Mouse (Mus musculus): ENCODE results near the gene Tex22. TPM values are rescaled to one million over a fixed set of nuclear protein-coding genes. Genes with fewer than 3 reads are reported as not detected.

The Tex22 gene
- polyA plus RNA-seq, 1 experiment from 2014 or later = not detected

GRCm38 (mm10) chr12:113063700-113064099 lies 10.6 kb upstream of the Tex22 start:
- H3K4me2 ChIP-seq (replicated peaks) = no peak overlapping the region
- no peak overlapping the region for H3K9ac ChIP-seq (replicated peaks)
- H3K9me3 ChIP-seq = no peaks in the 10 kb centered on the region
- H3K4me3 ChIP-seq = no peak overlapping the region
- H3K4me1 ChIP-seq = no peaks in the 10 kb centered on the region
- peaks cover 83% of the 10 kb centered on the region for H3K36me3 ChIP-seq
- no peak overlapping the region for H3K27ac ChIP-seq (replicated peaks)
- no peaks in the 10 kb centered on the region for H3K27me3 ChIP-seq
- WGBS = 96% methylated on average over 7 of the region's 7 CpGs
- ATAC-seq (ENCODE audit: low FRiP score, low read depth) = no peak

GRCm38 (mm10) chr12:113068002-113068401 lies 6.3 kb upstream of the Tex22 start:
- no peaks in the 10 kb centered on the region for H3K4me1 ChIP-seq
- H3K9ac ChIP-seq (replicated peaks) = no peak overlapping the region
- no peak for ATAC-seq (ENCODE audit: low FRiP score, low read depth)
- no peak overlapping the region for H3K4me3 ChIP-seq
- H3K36me3 ChIP-seq = peaks cover 75% of the 10 kb centered on the region
- no peaks in the 10 kb centered on the region for H3K27me3 ChIP-seq
- H3K9me3 ChIP-seq = no peaks in the 10 kb centered on the region
- H3K4me2 ChIP-seq (replicated peaks) = no peak overlapping the region
- no peak overlapping the region for H3K27ac ChIP-seq (replicated peaks)
- 85% methylated on average over 7 of the region's 7 CpGs for WGBS

- H3K36me3 ChIP-seq = peaks cover 61% of the 10 kb centered on the region
- ATAC-seq (ENCODE audit: low FRiP score, low read depth) = no peak
These were observed 4.9 kb upstream of the Tex22 start for GRCm38 (mm10) chr12:113069389-113069788.

DNA sequence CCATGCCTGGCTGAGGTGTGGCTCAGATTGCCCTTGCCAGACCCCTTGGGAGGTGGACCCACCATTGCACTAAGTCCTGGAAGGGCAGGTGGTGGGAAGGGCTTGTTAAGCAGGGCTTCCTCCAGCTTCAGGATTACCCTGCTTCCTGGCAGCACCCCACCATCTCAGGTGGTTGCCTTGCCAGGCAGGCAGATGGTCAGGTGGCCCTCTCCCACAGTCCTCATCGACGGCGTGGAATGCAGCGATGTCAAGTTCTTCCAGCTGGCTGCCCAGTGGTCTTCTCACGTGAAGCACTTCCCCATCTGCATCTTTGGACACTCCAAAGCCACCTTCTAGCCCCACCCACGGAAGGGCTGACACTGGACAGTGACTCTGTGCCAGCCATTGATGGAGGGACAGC lies 3.0 kb upstream of the Tex22 start:
- 94% methylated on average over 6 of the region's 6 CpGs for WGBS
- Histone ChIP-seq H3K9ac (replicated peaks) (no peak overlapping the region), H3K4me1 (peaks cover 19% of the 10 kb centered on the region), H3K4me3 (no peak overlapping the region), H3K27me3 (no peaks in the 10 kb centered on the region), H3K36me3 (peaks cover 51% of the 10 kb centered on the region), H3K4me2 (replicated peaks) (no peak overlapping the region), H3K27ac (replicated peaks) (no peak overlapping the region), H3K9me3 (no peaks in the 10 kb centered on the region)
- no peak for ATAC-seq (ENCODE audit: low FRiP score, low read depth)

More at GRCm38 (mm10) chr12:113069389-113069788, 4.9 kb upstream of the Tex22 start:
- no peak overlapping the region for H3K4me2 ChIP-seq (replicated peaks)
- no peak overlapping the region for H3K4me3 ChIP-seq
- H3K9me3 ChIP-seq = no peaks in the 10 kb centered on the region
- no peak overlapping the region for H3K9ac ChIP-seq (replicated peaks)
- H3K27ac ChIP-seq (replicated peaks) = no peak overlapping the region
- no peaks in the 10 kb centered on the region for H3K27me3 ChIP-seq
- H3K4me1 ChIP-seq = peaks cover 8% of the 10 kb centered on the region
- WGBS = 90% methylated on average over 6 of the region's 6 CpGs

DNA sequence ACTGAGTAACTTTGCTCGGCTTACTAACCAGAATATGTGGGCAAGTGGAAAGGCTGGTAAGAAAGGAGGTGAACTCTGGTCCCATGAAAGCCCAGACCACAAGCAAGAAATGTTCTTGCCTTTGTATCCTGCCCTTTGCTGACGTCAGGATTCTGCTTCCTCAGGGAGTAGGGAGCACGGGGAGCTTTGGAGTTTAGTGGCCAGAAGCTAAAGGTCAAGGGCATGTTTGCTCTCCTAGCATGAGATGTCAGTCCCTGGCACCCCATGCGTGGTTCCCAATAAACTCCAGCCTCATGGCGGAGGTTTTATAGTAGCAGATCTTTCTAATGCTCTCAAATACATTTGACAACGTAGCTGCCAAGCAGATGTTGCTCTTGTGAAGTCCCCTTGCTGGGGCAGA lies 2.5 kb upstream of the Tex22 start:
- Histone ChIP-seq H3K27ac (replicated peaks) (no peak overlapping the region), H3K36me3 (peaks cover 46% of the 10 kb centered on the region), H3K9ac (replicated peaks) (no peak overlapping the region), H3K4me2 (replicated peaks) (no peak overlapping the region), H3K4me3 (no peak overlapping the region), H3K27me3 (no peaks in the 10 kb centered on the region), H3K4me1 (peaks cover 19% of the 10 kb centered on the region), H3K9me3 (no peaks in the 10 kb centered on the region)
- 86% methylated on average over 6 of the region's 6 CpGs for WGBS
- ATAC-seq (ENCODE audit: low FRiP score, low read depth) = no peak

DNA sequence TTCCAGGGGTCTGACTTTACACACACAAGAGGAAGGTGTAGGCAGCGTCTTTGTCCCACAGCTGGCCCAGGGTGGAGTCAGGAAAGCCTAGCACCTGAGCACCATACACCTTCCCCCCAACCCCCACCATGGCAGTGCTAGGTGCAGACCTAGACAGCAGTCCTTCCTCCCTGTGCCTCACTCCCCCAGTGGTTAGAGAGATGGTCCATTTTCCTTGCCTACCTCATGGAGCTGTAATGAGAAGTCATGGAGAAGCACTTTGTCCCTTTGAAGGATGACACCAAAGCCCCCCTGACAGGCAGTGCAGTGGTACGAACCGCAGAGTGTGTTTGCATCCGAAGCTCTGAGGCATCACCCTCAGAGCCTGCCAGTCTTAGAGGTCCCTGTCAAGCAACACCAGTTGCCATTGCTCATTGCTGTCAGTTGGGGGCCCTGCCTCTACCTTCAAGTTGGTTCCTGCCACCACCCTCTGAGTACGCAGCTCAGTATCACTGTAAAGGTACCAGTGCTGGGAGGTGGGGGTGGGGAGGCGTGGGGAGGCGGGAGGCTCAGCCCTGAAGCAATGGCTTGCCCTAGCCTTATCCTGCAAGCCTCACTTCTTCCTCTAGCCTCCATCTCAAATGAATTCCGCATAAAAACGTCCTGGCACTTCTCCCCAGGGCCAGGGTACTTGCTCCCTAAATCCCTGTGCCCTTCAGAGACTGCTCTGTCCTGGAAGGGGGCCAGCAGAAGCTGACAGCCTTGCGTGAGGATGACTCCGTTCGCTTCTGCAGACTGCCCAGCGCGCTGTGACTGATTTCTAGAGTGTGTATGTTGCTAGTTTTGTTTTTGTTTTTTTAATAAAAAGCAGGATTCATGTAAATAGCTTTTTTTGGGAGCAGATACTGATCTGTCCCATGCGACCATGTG lies 628 bp upstream of the Tex22 start:
- Histone ChIP-seq H3K36me3 (peaks cover 36% of the 10 kb centered on the region), H3K9ac (replicated peaks) (peak overlapping the region; percentile 70), H3K9me3 (no peaks in the 10 kb centered on the region), H3K4me3 (peak overlapping the region; percentile 52), H3K4me1 (peaks cover 19% of the 10 kb centered on the region), H3K27me3 (no peaks in the 10 kb centered on the region), H3K4me2 (replicated peaks) (peak overlapping the region; percentile 92), H3K27ac (replicated peaks) (peak overlapping the region; percentile 90)
- WGBS = 15% methylated on average over 15 of the region's 15 CpGs
- peak; percentile 29 for ATAC-seq (ENCODE audit: low FRiP score, low read depth)

- WGBS = 5% methylated on average over 10 of the region's 10 CpGs
- H3K9ac ChIP-seq (replicated peaks) = peak overlapping the region; percentile 70
- peak overlapping the region; percentile 90 for H3K27ac ChIP-seq (replicated peaks)
- H3K4me1 ChIP-seq = peaks cover 19% of the 10 kb centered on the region
- H3K36me3 ChIP-seq = peaks cover 22% of the 10 kb centered on the region
- no peaks in the 10 kb centered on the region for H3K27me3 ChIP-seq
- peak overlapping the region; percentile 52 for H3K4me3 ChIP-seq
- no peaks in the 10 kb centered on the region for H3K9me3 ChIP-seq
- peak; percentile 80 for ATAC-seq (ENCODE audit: low FRiP score, low read depth)
- H3K4me2 ChIP-seq (replicated peaks) = peak overlapping the region; percentile 92
These were observed 757 bp downstream of the Tex22 start for GRCm38 (mm10) chr12:113075063-113075454.

- peak; percentile 6; the same call in 1 of the 2 replicates for ATAC-seq (ENCODE audit: low FRiP score, low read depth)
- peak overlapping the region; percentile 90; the same call in 1 of the 2 replicates for H3K27ac ChIP-seq (replicated peaks)
These were observed 1.2 kb downstream of the Tex22 start for GRCm38 (mm10) chr12:113075486-113075885.

DNA sequence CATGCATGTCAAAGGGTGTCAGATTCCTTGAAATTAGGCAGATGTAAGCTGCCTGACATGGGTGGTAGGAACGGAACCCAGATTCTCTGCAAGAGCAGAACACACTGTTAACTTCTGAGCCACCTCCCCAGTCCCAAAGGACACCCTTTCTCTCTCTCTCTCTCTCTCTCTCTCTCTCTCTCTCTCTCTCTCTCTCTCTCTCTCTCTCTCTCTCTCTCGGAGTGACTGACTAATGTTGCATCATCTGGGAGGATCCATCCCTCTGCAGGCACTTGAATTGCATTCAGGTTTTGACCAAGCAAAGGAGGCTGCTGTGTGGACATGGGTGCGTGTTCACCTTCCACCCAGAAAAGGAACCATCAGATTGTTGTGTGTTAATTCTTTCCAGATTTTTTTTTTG lies 13.0 kb downstream of the Tex22 start:
- Histone ChIP-seq H3K9ac (replicated peaks) (no peak overlapping the region), H3K4me2 (replicated peaks) (no peak overlapping the region), H3K36me3 (no peaks in the 10 kb centered on the region), H3K27ac (replicated peaks) (no peak overlapping the region), H3K9me3 (no peaks in the 10 kb centered on the region), H3K27me3 (no peaks in the 10 kb centered on the region), H3K4me1 (no peaks in the 10 kb centered on the region), H3K4me3 (no peak overlapping the region)
- 94% methylated on average over 2 of the region's 3 CpGs for WGBS
- ATAC-seq (ENCODE audit: low FRiP score, low read depth) = no peak

More at GRCm38 (mm10) chr12:113075486-113075885, 1.2 kb downstream of the Tex22 start:
- 62% methylated on average over 6 of the region's 6 CpGs for WGBS
- Histone ChIP-seq H3K27me3 (no peaks in the 10 kb centered on the region), H3K4me1 (peaks cover 19% of the 10 kb centered on the region), H3K4me2 (replicated peaks) (peak overlapping the region; percentile 92), H3K4me3 (no peak overlapping the region), H3K9me3 (no peaks in the 10 kb centered on the region), H3K9ac (replicated peaks) (peak overlapping the region; percentile 70; the same call in 1 of the 2 replicates), H3K36me3 (peaks cover 17% of the 10 kb centered on the region)

- H3K36me3 ChIP-seq = no peaks in the 10 kb centered on the region
- WGBS = 42% methylated on average over 4 of the region's 4 CpGs
These were observed 13.7 kb downstream of the Tex22 start for GRCm38 (mm10) chr12:113088026-113088425.

GRCm38 (mm10) chr12:113089107-113089506 lies 14.8 kb downstream of the Tex22 start:
- Histone ChIP-seq H3K36me3 (no peaks in the 10 kb centered on the region), H3K4me3 (no peak overlapping the region), H3K9me3 (no peaks in the 10 kb centered on the region), H3K4me1 (no peaks in the 10 kb centered on the region), H3K27ac (replicated peaks) (no peak overlapping the region), H3K9ac (replicated peaks) (no peak overlapping the region), H3K4me2 (replicated peaks) (no peak overlapping the region), H3K27me3 (no peaks in the 10 kb centered on the region)
- no peak for ATAC-seq (ENCODE audit: low FRiP score, low read depth)
- 90% methylated on average over 6 of the region's 6 CpGs for WGBS

More at GRCm38 (mm10) chr12:113088026-113088425, 13.7 kb downstream of the Tex22 start:
- H3K4me2 ChIP-seq (replicated peaks) = no peak overlapping the region
- no peak overlapping the region for H3K9ac ChIP-seq (replicated peaks)
- no peaks in the 10 kb centered on the region for H3K9me3 ChIP-seq
- H3K27ac ChIP-seq (replicated peaks) = no peak overlapping the region
- H3K4me3 ChIP-seq = no peak overlapping the region
- ATAC-seq (ENCODE audit: low FRiP score, low read depth) = no peak
- H3K27me3 ChIP-seq = no peaks in the 10 kb centered on the region
- H3K4me1 ChIP-seq = no peaks in the 10 kb centered on the region

DNA sequence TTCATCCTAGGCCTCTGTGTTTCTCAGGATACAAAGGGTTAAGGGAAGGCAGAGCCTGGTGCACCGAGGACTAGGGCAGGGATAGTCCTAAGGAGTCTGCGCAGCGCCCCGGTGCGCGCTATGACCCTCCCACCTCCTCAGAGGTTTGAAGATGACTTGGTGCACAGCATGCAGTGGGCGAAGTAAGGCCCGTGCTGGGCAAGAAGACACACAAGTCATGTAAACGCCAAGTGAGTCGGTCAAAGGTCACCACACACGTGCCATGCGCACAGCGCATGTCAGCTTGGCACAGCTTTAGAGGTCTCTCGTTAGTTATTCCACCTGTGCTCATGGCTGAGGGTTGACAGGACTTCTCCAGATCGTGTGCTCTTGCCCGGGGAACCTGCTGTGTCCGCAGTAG lies 15.8 kb downstream of the Tex22 start:
- Histone ChIP-seq H3K4me1 (no peaks in the 10 kb centered on the region), H3K27ac (replicated peaks) (no peak overlapping the region), H3K4me2 (replicated peaks) (no peak overlapping the region), H3K9me3 (no peaks in the 10 kb centered on the region), H3K4me3 (no peak overlapping the region), H3K27me3 (no peaks in the 10 kb centered on the region), H3K36me3 (no peaks in the 10 kb centered on the region), H3K9ac (replicated peaks) (no peak overlapping the region)
- 82% methylated on average over 17 of the region's 17 CpGs for WGBS
- no peak for ATAC-seq (ENCODE audit: low FRiP score, low read depth)
